Mouse (Mus musculus) ES-Bruce4 (cell line): ENCODE data around the gene St3gal3.

ENCODE experiments used
- CTCF ChIP-seq: IDR thresholded peaks from one replicate; pipeline ENCODE4 v1.8.1; 2011; ENCODE audit warnings: low read depth, low read length
- EP300 ChIP-seq: IDR thresholded peaks from 2 replicates; pipeline ENCODE4 v1.6.1; 2011; ENCODE audit warnings: low read depth, low read length; ENCODE audit not compliant: insufficient read depth
- POLR2A ChIP-seq: IDR thresholded peaks from one replicate; pipeline ENCODE4 v1.8.1; 2011; ENCODE audit warnings: low read length; ENCODE audit not compliant: insufficient read depth

GRCm38 (mm10) chr4:117992872-117993271 lies 141.8 kb downstream of the St3gal3 start:
- TF ChIP-seq EP300, result no peak
- TF ChIP-seq POLR2A, result no peak
- no peak for TF ChIP-seq CTCF
